Comparison of ENCODE assay signal across 10 mouse cellular contexts in the genomic region with DNA sequence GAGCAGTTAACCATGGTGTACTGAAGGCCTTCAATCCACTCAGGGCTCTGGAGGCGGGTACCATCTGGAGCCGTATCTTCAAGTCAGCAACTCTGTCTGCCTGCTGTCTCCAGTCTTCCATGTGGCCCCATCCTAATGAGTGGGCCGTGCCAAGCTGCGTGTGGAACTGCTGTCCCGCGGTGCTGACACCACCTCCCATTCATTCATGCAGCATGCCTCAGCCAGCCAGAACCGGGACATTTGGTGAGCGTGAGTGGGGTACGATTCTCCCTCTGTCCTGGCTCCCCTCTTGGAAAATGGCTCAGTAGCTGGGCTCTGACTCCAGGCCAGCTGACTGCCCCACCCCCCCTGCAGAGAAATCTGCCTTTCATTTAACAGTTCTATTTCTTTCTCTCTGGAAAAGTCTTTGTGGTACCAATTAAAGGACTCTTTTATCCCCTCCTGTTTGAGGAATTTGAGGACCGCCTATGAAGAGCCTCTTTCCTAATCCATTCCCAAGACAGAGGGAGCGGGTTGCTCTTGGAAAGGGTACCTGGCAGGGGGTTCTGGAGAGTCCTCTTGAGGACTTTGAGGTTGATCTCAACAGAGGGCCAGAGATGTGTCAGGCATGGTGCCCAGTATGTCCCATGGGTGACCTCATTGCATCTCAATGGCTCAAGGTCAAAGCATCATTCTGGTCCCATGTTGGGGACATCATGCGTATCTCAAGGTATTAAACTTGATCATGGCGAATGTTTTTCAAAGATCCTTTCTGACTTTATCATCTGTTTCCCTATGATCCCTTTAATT. TPM values are rescaled to one million over a fixed set of nuclear protein-coding genes. Genes with fewer than 3 reads are reported as not detected.
DNase-seq lines count a peak whose midpoint lies in the region; TF ChIP-seq lines count a peak whose summit lies in the region.
"Had no signal": no experiment of that assay in that cellular context is flagged by ENCODE, and none has a peak within 500 bp of the region (broad histone marks: within the 10 kb centered on the region; RNA-seq: fewer than 3 reads in every experiment).

No protein-coding gene starts in this region.

- H3K27me3 ChIP-seq in kidney, adult 2 months (replicated peaks; ENCODE audit: control insufficient read depth, insufficient read depth, low read length): no peaks in the 10 kb centered on the region
- H3K27me3 ChIP-seq: neural tube, embryonic 15.5 days had no signal

- no peaks in the 10 kb centered on the region for H3K4me1 ChIP-seq in kidney, adult 2 months (ENCODE audit: control insufficient read depth, insufficient read depth, low read length)

- no peaks in the 10 kb centered on the region for H3K36me3 ChIP-seq in kidney, adult 2 months (ENCODE audit: control insufficient read depth, insufficient read depth, low read length)
- H3K36me3 ChIP-seq: neural tube, embryonic 15.5 days had no signal

- no peak overlapping the region for H3K27ac ChIP-seq in kidney, adult 2 months (ENCODE audit: insufficient read depth, low read depth, low read length)
- H3K27ac ChIP-seq: neural tube, embryonic 15.5 days had no signal

- no peak for TF ChIP-seq POLR2A in brain, embryonic 14.5 days (IDR thresholded peaks at IDR 0.05; ENCODE audit: borderline replicate concordance, extremely low read depth, insufficient read depth, insufficient read length, poor library complexity, severe bottlenecking)
- TF ChIP-seq POLR2A in kidney, adult 2 months (IDR thresholded peaks at IDR 0.05; ENCODE audit: low read depth, low read length): no peak

- no peak for TF ChIP-seq CTCF in brain, embryonic 14.5 days (IDR thresholded peaks at IDR 0.05; ENCODE audit: borderline replicate concordance, extremely low read depth, insufficient read depth, insufficient read length)
- no peak for TF ChIP-seq CTCF in kidney, adult 2 months (conservative IDR thresholded peaks at IDR 0.05; ENCODE audit: insufficient read depth, insufficient read length, low read depth, low read length)

- no peak overlapping the region for H3K4me3 ChIP-seq in kidney, adult 2 months (ENCODE audit: insufficient read depth, low read depth, low read length)
- H3K4me3 ChIP-seq: neural tube, embryonic 15.5 days had no signal

- intact Hi-C loops in left cerebral cortex, postnatal 25 days (cut with DNase I): loop anchor here (5.0 kb wide), 1 partner anchor 160 kb away; no protein-coding TSS in a partner anchor

- WGBS in kidney, adult 2 months: 54% methylated on average over 13 of the region's 13 CpGs

- peak; percentile 87 for DNase-seq in brain, embryonic 14.5 days (ENCODE audit: low read depth)
- DNase-seq in cerebellum, adult 18-20 months: peak; percentile 27 to 53
- peak; percentile 20 to 27 for DNase-seq in frontal cortex, postnatal 25 days (ENCODE audit: low spot score in 2 of 2)
- peak; percentile 54 to 86 for DNase-seq in left cerebral cortex, postnatal 25 days (ENCODE audit: low spot score in 2 of 2)
- DNase-seq in kidney, postnatal 10 days: no peak
- DNase-seq in thymus, postnatal 14 days: no peak
- DNase-seq in kidney, adult 2 months: no peak
- DNase-seq: kidney, adult 11 months; thymus, adult 2 months had no signal

RNA-seq across cellular contexts. Expression of a gene that starts 55.5 kb away (rescaled TPM):
- polyA plus RNA-seq in brain, embryonic 14.5 days (2012; rRNA removed): 65.6 and 69.2 TPM in 2 replicates
- total RNA-seq in left cerebral cortex, postnatal 25 days (2021): 10 to 100 TPM; 52.3 to 56.4 TPM
- 23.9 and 25.6 TPM in 2 replicates for polyA plus RNA-seq in kidney, adult 2 months (2012; rRNA removed)

Comparison
In these comparisons a context has a peak if more than half of its experiments do, and no peak if none do; other contexts are left out.
1. DNase-seq: peak in brain, embryonic 14.5 days (single experiment), cerebellum, adult 18-20 months (2 of 2), frontal cortex, postnatal 25 days (2 of 2) and left cerebral cortex, postnatal 25 days (2 of 2); none in kidney, postnatal 10 days (single experiment), thymus, postnatal 14 days (single experiment) and kidney, adult 2 months (single experiment).